Mouse (Mus musculus) lung, postnatal 0 days (tissue): ENCODE data around the gene Tut1.

Experiments
- CTCF ChIP-seq: IDR thresholded peaks from 2 replicates; pipeline ENCODE4 v1.5.1; 2016; ENCODE audit warnings: antibody characterized with exemption, mild to moderate bottlenecking
- EP300 ChIP-seq: IDR thresholded peaks from 2 replicates; pipeline ENCODE4 v1.6.1; 2016; ENCODE audit warnings: antibody characterized with exemption, mild to moderate bottlenecking, control low read depth

GRCm38 (mm10) chr19:8998546-8998945, 44.9 kb downstream of the Tut1 start:
- TF ChIP-seq CTCF (no peak), EP300 (no peak)
